Mouse (Mus musculus): Measurements from ENCODE around the gene Akr7a5. TPM values are rescaled to one million over a fixed set of nuclear protein-coding genes. Genes with fewer than 3 reads are reported as not detected.

Akr7a5 gene
- polyA plus RNA-seq, 1 experiment from 2014 or later = 66.5 TPM

DNA sequence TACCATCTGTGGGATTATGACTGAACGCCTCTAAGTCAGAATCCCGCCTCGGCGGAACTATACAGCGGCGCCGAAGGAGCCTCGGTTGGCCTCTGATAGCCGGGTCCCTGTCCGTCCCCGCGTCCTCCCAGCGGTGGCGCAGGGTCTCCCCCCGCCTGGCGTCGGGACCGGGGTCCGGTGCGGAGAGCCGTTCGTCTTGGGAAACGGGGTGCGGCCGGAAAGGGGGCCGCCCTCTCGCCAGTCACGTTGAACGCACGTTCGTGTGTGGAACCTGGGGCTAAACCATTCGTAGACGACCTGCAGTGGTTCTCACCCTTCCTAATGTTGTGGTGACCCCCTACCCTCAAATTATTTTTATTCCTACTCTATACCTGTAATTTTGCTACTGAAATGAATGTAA, 27.6 kb downstream of the Akr7a5 start:
- Histone ChIP-seq H3K36me3 (no peaks in the 10 kb centered on the region), H3K4me1 (replicated peaks) (no peaks in the 10 kb centered on the region), H3K4me3 (replicated peaks) (no peak overlapping the region), H3K9ac (replicated peaks) (no peak overlapping the region), H3K4me2 (replicated peaks) (no peak overlapping the region), H3K27me3 (peaks cover 16% of the 10 kb centered on the region), H3K9me3 (no peaks in the 10 kb centered on the region), H3K27ac (no peak overlapping the region)
- no peak for ATAC-seq
- WGBS = 64% methylated on average over 33 of the region's 33 CpGs

DNA sequence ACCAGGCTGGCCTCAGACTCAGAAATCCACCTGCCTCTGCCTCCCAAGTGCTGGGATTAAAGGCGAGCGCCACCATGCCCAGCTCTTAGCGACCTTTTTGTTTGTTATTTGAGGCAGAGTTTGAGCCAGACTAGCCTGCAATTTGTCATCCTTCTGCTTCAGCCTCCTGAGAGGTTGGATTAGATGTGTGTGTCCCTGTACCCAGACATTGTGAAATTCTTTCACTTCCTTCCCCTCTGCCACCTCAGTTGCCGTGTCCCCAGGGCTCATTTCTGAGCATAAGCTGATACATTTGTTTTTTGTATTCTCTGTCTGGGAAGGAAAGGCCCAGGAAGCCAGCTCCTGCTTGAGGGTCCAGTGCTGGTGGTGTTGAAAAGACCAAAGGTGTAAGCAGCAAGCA, 30.3 kb downstream of the Akr7a5 start:
- ATAC-seq = no peak
- no peak overlapping the region for H3K4me2 ChIP-seq (replicated peaks)
- H3K4me3 ChIP-seq (replicated peaks) = no peak overlapping the region
- H3K4me1 ChIP-seq (replicated peaks) = no peaks in the 10 kb centered on the region
- peaks cover 16% of the 10 kb centered on the region for H3K27me3 ChIP-seq
- no peak overlapping the region for H3K27ac ChIP-seq
- 83% methylated on average over 4 of the region's 4 CpGs for WGBS
- H3K9ac ChIP-seq (replicated peaks) = no peak overlapping the region
- H3K36me3 ChIP-seq = peaks cover 9% of the 10 kb centered on the region
- H3K9me3 ChIP-seq = no peaks in the 10 kb centered on the region

DNA sequence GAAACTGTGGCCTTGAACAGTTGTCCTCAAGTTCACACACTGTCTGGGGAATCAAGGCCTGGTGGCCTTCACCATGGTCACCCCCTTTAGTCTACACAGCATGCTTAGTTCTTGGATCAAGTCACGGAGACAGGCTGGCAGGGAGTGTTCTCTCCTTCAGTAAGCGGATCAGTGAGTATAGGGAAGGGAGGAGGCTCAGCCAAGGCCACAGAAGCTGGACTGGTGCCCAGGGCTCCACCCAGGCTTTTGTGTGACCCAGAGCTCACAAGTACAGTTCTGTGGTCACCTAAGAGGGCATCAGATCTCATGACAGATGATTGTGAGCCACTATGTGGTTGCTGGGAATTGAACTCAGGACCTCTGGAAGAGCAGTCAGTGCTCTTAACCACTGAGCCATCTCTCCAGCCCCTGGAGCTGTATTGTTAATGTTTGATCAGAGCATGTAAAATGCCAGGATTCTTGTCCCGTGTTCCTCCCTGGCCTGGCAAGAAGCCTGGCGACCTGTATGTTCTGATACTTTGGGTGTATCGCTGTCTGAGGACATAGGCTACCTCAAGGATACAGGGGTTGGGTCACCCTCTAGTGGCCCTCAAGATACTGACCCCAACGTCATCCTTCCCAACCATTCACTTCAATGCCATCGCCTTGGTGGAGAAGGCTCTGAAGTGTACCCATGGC, 31.2 kb downstream of the Akr7a5 start:
- Histone ChIP-seq H3K4me2 (replicated peaks) (no peak overlapping the region), H3K4me3 (replicated peaks) (no peak overlapping the region), H3K9me3 (no peaks in the 10 kb centered on the region), H3K9ac (replicated peaks) (no peak overlapping the region), H3K36me3 (peaks cover 17% of the 10 kb centered on the region), H3K27ac (no peak overlapping the region), H3K4me1 (replicated peaks) (no peaks in the 10 kb centered on the region), H3K27me3 (peaks cover 12% of the 10 kb centered on the region)
- no peak for ATAC-seq
- 84% methylated on average over 7 of the region's 7 CpGs for WGBS

DNA sequence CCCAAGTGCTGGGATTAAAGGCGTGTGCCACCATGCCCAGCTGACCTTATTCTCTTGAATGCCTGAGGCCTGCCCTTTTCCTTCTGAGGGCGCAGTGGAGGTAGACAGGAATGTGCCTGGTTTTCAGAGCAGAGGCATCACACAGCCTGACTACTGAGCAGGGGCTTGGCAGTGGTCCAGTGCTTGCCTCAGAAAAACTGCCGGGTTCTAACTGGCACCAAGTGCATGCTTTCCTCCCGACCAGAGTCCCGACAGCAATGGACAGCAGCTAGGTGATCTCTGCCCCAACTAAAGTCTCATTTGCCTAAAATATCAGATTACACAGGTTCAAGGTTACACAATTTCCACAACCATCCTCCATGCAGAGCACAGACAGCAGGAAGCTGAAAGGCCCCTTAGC, 33.2 kb downstream of the Akr7a5 start:
- H3K4me1 ChIP-seq (replicated peaks) = no peaks in the 10 kb centered on the region
- ATAC-seq = no peak

DNA sequence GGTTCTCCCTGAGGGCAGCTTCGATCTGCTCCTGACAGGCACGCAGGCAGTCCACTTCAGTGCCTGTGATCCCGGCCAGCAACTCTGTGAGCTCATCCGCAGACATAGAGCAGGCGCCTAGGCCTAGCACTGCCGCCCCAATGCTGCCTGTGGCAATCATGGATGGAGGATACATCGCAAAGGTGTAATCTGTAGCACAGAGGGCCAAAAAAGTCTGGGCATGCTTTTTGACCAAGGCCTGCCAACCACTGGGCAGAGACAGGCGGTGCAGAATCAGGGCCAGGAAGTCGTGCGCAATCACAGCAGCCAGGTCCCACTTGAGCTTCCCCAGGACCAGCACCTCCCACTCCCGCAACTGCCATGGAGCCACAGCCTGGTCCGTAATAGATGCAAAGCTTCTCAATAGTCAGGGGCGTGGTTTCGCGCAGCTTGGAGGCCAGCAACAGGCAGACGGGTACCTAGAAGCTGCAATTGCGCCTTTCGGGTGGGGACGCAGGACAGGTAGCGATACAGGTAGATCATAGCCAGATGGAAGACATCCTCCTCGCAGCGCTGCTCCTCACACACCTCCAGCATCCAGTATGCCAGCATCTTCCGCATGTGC, 35.0 kb downstream of the Akr7a5 start:
- 63% methylated on average over 23 of the region's 23 CpGs for WGBS

More for the DNA sequence above, 33.2 kb downstream of the Akr7a5 start:
- Histone ChIP-seq H3K4me2 (replicated peaks) (no peak overlapping the region), H3K36me3 (peaks cover 38% of the 10 kb centered on the region), H3K4me3 (replicated peaks) (no peak overlapping the region), H3K9me3 (no peaks in the 10 kb centered on the region), H3K27ac (no peak overlapping the region), H3K27me3 (no peaks in the 10 kb centered on the region), H3K9ac (replicated peaks) (no peak overlapping the region)
- 77% methylated on average over 5 of the region's 5 CpGs for WGBS

DNA sequence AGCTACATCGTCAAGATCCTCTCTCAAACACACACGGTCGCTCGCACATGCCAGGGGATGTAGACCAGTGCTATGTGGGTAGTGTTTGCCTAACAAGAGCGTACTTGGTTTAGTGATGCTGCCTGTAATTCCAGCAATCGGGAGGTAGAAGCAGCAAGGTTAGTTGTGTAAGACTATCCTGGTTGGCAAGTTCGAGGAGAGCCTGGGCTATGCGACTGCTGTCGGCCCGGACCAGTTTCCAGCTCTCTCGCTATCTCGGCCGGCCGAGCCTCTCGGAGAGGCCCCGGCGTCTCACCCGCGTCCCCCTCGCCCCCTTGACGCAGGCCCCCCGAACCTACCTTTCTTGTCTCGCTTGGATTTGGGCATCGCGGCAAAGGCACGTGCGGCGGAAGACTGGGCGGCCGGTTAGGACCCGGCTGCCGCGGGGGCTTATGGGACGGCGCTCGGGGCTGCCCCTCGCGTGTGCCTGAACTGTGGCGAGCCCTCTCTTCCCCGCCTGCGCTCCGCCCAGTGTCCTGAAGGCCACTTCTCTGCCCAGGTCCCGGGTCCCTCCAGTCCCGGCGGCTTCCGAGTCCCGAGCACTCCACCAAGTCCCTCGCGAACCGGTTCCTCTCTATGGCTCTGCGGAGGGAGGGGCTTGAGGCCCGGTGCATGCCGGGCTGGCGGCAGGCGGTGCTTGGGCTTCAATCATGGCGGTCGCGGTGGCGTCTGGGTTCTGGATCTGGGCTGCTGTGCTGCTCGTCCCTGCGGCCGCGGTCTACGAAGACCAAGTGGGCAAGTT, 41.6 kb downstream of the Akr7a5 start, which contains the start of the genes Mrto4, Emc1 and Ubr4:
Gene Mrto4, minus strand, starts transcription at position 646 of the 781 bp plus-strand sequence.
Gene Emc1, plus strand, starts transcription at position 657 of the 781 bp plus-strand sequence.
Gene Ubr4, plus strand, starts transcription at position 679 of the 781 bp plus-strand sequence.
- H3K4me2 ChIP-seq (replicated peaks) = peak within 1 kb of the TSS; percentile 90
- ATAC-seq = peak; percentile 97
- peak within 1 kb of the TSS; percentile 83 for H3K9ac ChIP-seq (replicated peaks)
- peak within 1 kb of the TSS; percentile 74 for H3K4me3 ChIP-seq (replicated peaks)
- peaks cover 53% of the 10 kb centered on the region for H3K36me3 ChIP-seq
- H3K27me3 ChIP-seq = no peaks in the 10 kb centered on the region
- under 1% methylated on average over 62 of the region's 64 CpGs for WGBS
- H3K4me1 ChIP-seq (replicated peaks) = peaks cover 28% of the 10 kb centered on the region
- no peaks in the 10 kb centered on the region for H3K9me3 ChIP-seq
- H3K27ac ChIP-seq = peak within 1 kb of the TSS; percentile 96

More for the DNA sequence above, 35.0 kb downstream of the Akr7a5 start:
- Histone ChIP-seq H3K9me3 (no peaks in the 10 kb centered on the region), H3K4me1 (replicated peaks) (peaks cover 2% of the 10 kb centered on the region; the same call in 1 of the 2 replicates), H3K27me3 (no peaks in the 10 kb centered on the region), H3K4me2 (replicated peaks) (no peak overlapping the region), H3K4me3 (replicated peaks) (no peak overlapping the region), H3K27ac (no peak overlapping the region), H3K36me3 (peaks cover 51% of the 10 kb centered on the region), H3K9ac (replicated peaks) (no peak overlapping the region)
- ATAC-seq = no peak

DNA sequence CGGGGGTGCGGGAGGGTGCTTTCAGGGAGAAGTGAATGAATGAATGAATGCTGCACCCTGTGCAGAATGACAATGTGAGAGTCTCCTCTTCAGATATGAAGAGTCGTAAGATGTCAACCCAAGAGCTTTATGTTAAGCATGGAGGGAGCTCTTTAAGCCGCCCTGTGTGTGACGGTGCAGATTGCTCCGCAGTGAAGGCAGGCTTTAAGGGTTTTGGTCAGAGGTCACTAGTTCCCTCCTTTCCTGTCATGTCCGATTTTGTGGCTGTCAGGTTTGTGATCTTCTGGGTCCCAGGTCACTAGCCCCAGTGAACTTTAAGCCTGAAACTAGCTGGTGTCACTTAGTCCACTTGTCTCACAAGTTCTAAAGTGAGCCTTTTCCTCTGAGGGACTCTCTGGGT, 42.3 kb downstream of the Akr7a5 start:
- Histone ChIP-seq H3K27ac (peak overlapping the region; percentile 96; the same call in 1 of the 2 replicates), H3K4me2 (replicated peaks) (peak overlapping the region; percentile 90), H3K9ac (replicated peaks) (peak overlapping the region; percentile 83), H3K36me3 (peaks cover 53% of the 10 kb centered on the region), H3K4me1 (replicated peaks) (peaks cover 28% of the 10 kb centered on the region), H3K9me3 (no peaks in the 10 kb centered on the region), H3K4me3 (replicated peaks) (peak overlapping the region; percentile 74), H3K27me3 (no peaks in the 10 kb centered on the region)
- no peak; the same call in 1 of the 2 replicates for ATAC-seq
- 0% methylated on average over 7 of the region's 7 CpGs for WGBS

DNA sequence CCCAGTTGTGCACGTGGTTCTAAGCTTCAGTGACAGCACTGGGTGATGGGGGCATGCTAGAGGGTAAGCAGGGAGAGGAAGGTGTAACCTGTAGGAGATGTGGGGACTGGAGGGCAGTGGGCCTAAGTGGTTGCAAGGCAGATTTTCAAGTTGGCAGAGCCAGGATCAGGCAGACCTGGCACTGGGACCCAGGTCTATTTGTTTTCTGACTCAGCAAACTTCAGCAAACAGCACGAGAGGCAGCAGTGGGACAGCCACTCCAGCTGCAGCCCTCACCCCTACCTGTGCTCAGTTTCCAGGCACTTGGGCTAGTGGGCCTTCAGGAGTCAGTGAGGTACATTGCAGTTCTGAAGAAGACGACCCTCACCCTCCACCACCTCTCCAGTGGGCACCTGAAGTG, 46.7 kb downstream of the Akr7a5 start:
- 94% methylated on average over 3 of the region's 3 CpGs for WGBS

DNA sequence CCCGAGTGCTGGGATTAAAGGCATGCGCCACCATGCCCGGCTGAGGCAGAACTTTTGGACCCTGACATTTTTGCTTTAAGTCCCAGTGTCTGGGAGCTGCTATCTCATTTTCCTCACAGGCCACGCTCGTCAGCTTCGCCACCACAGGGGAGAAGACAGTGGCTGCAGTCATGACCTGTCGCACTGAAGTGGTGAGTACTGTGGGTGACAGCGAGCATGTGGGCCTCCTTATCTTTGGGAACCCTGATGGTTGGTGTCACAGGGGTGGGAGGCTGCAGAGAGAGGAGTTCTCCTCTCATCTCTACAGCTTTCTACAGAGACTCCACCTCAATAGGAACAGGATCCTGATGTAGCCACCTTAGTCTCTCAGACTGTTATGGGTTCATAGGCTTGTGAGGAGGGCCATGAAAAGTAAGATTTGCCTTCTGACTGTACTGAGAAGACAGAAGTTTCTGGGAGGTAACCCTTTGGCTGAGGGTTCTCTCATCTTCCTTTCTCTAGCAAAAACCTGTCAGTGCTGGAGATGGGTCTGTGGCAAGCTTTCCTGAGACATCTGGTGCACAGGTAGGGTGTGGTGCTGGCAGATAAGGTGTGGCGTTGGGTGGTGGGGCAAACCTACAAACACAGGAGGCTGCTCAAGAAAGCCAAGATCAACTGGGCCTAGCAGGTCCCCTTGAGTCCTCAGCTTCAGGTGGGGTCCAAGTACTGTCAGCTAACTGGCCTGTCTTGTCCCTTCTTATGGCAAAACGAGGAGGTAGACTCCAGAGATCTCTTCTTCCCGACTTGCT, 50.4 kb downstream of the Akr7a5 start:
- H3K4me1 ChIP-seq (replicated peaks) = no peaks in the 10 kb centered on the region
- H3K9me3 ChIP-seq = no peaks in the 10 kb centered on the region
- H3K9ac ChIP-seq (replicated peaks) = no peak overlapping the region
- H3K4me3 ChIP-seq (replicated peaks) = no peak overlapping the region
- H3K27me3 ChIP-seq = no peaks in the 10 kb centered on the region
- no peak overlapping the region for H3K4me2 ChIP-seq (replicated peaks)
- no peak overlapping the region for H3K27ac ChIP-seq
- 92% methylated on average over 11 of the region's 11 CpGs for WGBS
- ATAC-seq = no peak
- H3K36me3 ChIP-seq = peaks cover 96% of the 10 kb centered on the region

More for the DNA sequence above, 46.7 kb downstream of the Akr7a5 start:
- H3K4me1 ChIP-seq (replicated peaks) = peaks cover 14% of the 10 kb centered on the region
- H3K4me3 ChIP-seq (replicated peaks) = no peak overlapping the region
- no peak overlapping the region for H3K27ac ChIP-seq
- H3K9ac ChIP-seq (replicated peaks) = no peak overlapping the region
- H3K4me2 ChIP-seq (replicated peaks) = no peak overlapping the region
- H3K36me3 ChIP-seq = peaks cover 72% of the 10 kb centered on the region
- H3K27me3 ChIP-seq = no peaks in the 10 kb centered on the region
- H3K9me3 ChIP-seq = no peaks in the 10 kb centered on the region
- no peak for ATAC-seq

DNA sequence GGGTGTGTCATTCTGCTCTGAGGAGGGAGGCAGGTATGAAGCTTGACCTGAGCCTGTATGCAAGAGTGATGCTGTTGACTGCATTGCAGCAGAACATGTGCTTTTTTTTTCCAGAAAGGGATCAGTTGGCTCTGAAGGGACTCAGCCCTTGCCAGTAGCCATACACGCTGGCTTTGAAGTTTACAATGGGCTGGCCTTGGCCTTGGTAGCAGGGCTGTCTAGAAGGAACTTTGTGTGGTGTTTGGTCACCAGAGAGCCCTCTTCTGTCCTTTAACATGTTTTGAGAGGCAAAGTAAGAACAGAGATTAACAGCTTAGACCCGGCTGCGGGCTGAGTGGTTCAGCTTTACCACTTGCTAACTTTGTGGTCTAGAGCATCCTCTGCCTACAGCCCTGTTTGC, 56.8 kb downstream of the Akr7a5 start:
- Histone ChIP-seq H3K4me3 (replicated peaks) (no peak overlapping the region), H3K36me3 (peaks cover 97% of the 10 kb centered on the region), H3K4me1 (replicated peaks) (no peaks in the 10 kb centered on the region), H3K4me2 (replicated peaks) (no peak overlapping the region), H3K27me3 (no peaks in the 10 kb centered on the region), H3K9ac (replicated peaks) (no peak overlapping the region), H3K27ac (no peak overlapping the region), H3K9me3 (no peaks in the 10 kb centered on the region)
- WGBS = 95% methylated on average over 3 of the region's 3 CpGs
- no peak for ATAC-seq
